ENCODE assay signal across 8 mouse cellular contexts in the genomic region with DNA sequence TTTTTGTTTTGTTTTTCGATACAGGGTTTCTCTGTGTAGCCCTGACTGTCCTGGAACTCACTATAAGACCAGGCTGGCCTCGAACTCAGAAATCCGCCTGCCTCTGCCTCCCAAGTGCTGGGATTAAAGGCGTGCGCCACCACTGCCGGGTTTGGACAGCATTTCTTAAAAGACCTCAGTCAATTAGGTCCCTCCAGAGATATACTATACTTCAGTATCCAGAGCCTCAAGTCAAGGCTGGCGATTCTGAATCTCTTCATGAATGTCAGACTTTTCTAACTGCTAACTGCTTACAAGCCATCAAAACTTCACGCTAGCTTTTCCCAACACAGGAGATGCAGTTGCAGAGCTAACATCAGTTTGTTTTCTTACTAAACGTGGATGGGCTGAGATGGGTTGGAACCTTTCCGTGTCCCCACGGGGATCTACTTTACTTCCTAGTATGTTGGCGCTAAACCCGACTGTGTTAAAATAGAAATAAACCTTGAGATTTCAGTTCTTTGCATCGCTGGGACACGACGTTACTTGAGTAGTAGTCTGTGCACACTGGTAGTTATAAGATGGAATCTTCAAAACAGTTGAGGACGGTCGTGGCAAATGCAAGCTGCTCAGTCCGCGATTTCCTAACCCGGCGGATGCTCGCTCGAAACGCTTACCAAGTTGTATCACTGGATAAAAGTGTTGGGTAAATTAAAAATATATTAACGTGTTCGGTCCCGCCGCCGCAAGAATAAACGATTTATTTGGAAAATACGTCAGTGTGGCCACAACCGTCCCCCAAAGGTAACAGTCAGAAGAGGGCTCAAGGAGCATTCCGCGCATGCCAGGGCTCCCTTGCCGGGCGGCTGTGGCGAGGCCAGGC. TPM values are rescaled to one million over a fixed set of nuclear protein-coding genes. Genes with fewer than 3 reads are reported as not detected.
DNase-seq lines count a peak whose midpoint lies in the region; ATAC-seq and TF ChIP-seq lines count a peak whose summit lies in the region.

No protein-coding gene starts in this region.

- DNase-seq in embryo, embryonic 10 days (ENCODE audit: low spot score): peak; percentile 80
- no peak for DNase-seq in embryo, embryonic 9.5 days (ENCODE audit: extremely low spot score)
- DNase-seq in stomach, postnatal 0 days (ENCODE audit: low spot score): no peak
- no peak for DNase-seq in cerebellum, adult 11-12 months
- no peak for DNase-seq in layer of hippocampus, adult 18-20 months (ENCODE audit: low spot score in 2 of 2)

- no peaks in the 10 kb centered on the region for H3K9me3 ChIP-seq in E14TG2a.4 (ENCODE audit: low read length)
- no peaks in the 10 kb centered on the region for H3K9me3 ChIP-seq in forebrain, embryonic 13.5 days (replicated peaks)
- H3K9me3 ChIP-seq in liver, embryonic 16.5 days (replicated peaks; ENCODE audit: control insufficient read depth, low read length): no peaks in the 10 kb centered on the region
- H3K9me3 ChIP-seq in stomach, postnatal 0 days (ENCODE audit: control insufficient read depth, low read length): no peaks in the 10 kb centered on the region

- peak overlapping the region; percentile 99 for H3K4me3 ChIP-seq in E14TG2a.4 (replicated peaks; ENCODE audit: low read length)
- H3K4me3 ChIP-seq in forebrain, embryonic 13.5 days: peak overlapping the region; percentile 62
- H3K4me3 ChIP-seq in liver, embryonic 16.5 days (ENCODE audit: low read depth, low read length): peak overlapping the region; percentile 100
- H3K4me3 ChIP-seq in stomach, postnatal 0 days (ENCODE audit: low read depth, low read length): peak overlapping the region; percentile 99

- H3K27ac ChIP-seq in forebrain, embryonic 13.5 days: peak overlapping the region; percentile 86
- H3K27ac ChIP-seq in liver, embryonic 16.5 days (ENCODE audit: low read length): peak overlapping the region; percentile 91
- H3K27ac ChIP-seq in stomach, postnatal 0 days (replicated peaks): peak overlapping the region; percentile 95

- peaks cover 30% of the 10 kb centered on the region for H3K36me3 ChIP-seq in E14TG2a.4 (ENCODE audit: insufficient read depth, low read length)
- peaks cover 30% of the 10 kb centered on the region for H3K36me3 ChIP-seq in forebrain, embryonic 13.5 days (ENCODE audit: poor library complexity, severe bottlenecking)
- peaks cover 22% of the 10 kb centered on the region for H3K36me3 ChIP-seq in liver, embryonic 16.5 days (ENCODE audit: control insufficient read depth, insufficient read depth)
- peaks cover 11% of the 10 kb centered on the region; the same call in 1 of the 2 replicates for H3K36me3 ChIP-seq in stomach, postnatal 0 days (ENCODE audit: control insufficient read depth, insufficient read depth, low read length)

- H3K27me3 ChIP-seq in E14TG2a.4 (ENCODE audit: insufficient read depth, low read length): peaks cover 20% of the 10 kb centered on the region
- H3K27me3 ChIP-seq in forebrain, embryonic 13.5 days: no peaks in the 10 kb centered on the region
- H3K27me3 ChIP-seq in liver, embryonic 16.5 days (ENCODE audit: control insufficient read depth, insufficient read depth, low read depth, low read length): no peaks in the 10 kb centered on the region
- H3K27me3 ChIP-seq in stomach, postnatal 0 days (ENCODE audit: control insufficient read depth, insufficient read depth, low read length): no peaks in the 10 kb centered on the region

- 23% methylated on average over 38 of the region's 38 CpGs for WGBS in forebrain, embryonic 13.5 days
- WGBS in liver, embryonic 16.5 days (ENCODE audit: insufficient replicate concordance): 14% methylated on average over 38 of the region's 38 CpGs
- 14% methylated on average over 38 of the region's 38 CpGs for WGBS in stomach, postnatal 0 days

- TF ChIP-seq EP300 in stomach, postnatal 0 days (optimal IDR thresholded peaks at IDR 0.05): no peak

- peak overlapping the region; percentile 96 for H3K9ac ChIP-seq in forebrain, embryonic 13.5 days
- peak overlapping the region; percentile 93 for H3K9ac ChIP-seq in liver, embryonic 16.5 days (ENCODE audit: low read depth, low read length)
- H3K9ac ChIP-seq in stomach, postnatal 0 days (ENCODE audit: low read length): peak overlapping the region; percentile 99

- H3K4me2 ChIP-seq in forebrain, embryonic 13.5 days: peak overlapping the region; percentile 84
- H3K4me2 ChIP-seq in liver, embryonic 16.5 days (ENCODE audit: low read depth, low read length): peak overlapping the region; percentile 88
- H3K4me2 ChIP-seq in stomach, postnatal 0 days (replicated peaks; ENCODE audit: low read depth): peak overlapping the region; percentile 86

- ATAC-seq in forebrain, embryonic 13.5 days: peak; percentile 88
- ATAC-seq in liver, embryonic 16.5 days (ENCODE audit: low read depth): peak; percentile 76
- ATAC-seq in stomach, postnatal 0 days (ENCODE audit: low FRiP score, low TSS enrichment): 0 out of 2 replicates have a peak, but pooled peaks have one; percentile 6

- TF ChIP-seq CTCF in E14TG2a.4 (conservative IDR thresholded peaks at IDR 0.05; ENCODE audit: low read length): no peak
- no peak for TF ChIP-seq CTCF in stomach, postnatal 0 days (IDR thresholded peaks at IDR 0.05; ENCODE audit: low read depth)

- H3K4me1 ChIP-seq in E14TG2a.4 (replicated peaks; ENCODE audit: low read depth, low read length): peaks cover 21% of the 10 kb centered on the region
- peaks cover 19% of the 10 kb centered on the region for H3K4me1 ChIP-seq in forebrain, embryonic 13.5 days
- peaks cover 14% of the 10 kb centered on the region for H3K4me1 ChIP-seq in liver, embryonic 16.5 days (ENCODE audit: control insufficient read depth, low read depth, low read length)
- H3K4me1 ChIP-seq in stomach, postnatal 0 days (replicated peaks; ENCODE audit: control insufficient read depth, insufficient read depth): no peaks in the 10 kb centered on the region

RNA-seq across cellular contexts. Expression of a gene that starts 0.7 kb away (rescaled TPM):
- 13.2 and 14.7 TPM in 2 replicates for polyA plus RNA-seq in forebrain, embryonic 13.5 days (2015; fragmentation: Nextera tagmentation; extraction: Ambion mirVana)
- 6.1 and 6.3 TPM in 2 replicates for polyA plus RNA-seq in liver, embryonic 16.5 days (2015; fragmentation: Nextera tagmentation; extraction: Ambion mirVana)
- polyA plus RNA-seq in stomach, postnatal 0 days (2015; fragmentation: Nextera tagmentation; extraction: Ambion mirVana): 9.5 and 10.1 TPM in 2 replicates
- total RNA-seq in layer of hippocampus, adult 18-20 months (2021): 1 to 10 TPM; 3.7 to 3.8 TPM

RNA-seq across cellular contexts. Expression of a gene that starts 0.8 kb away (rescaled TPM):
- 128 and 139 TPM in 2 replicates for polyA plus RNA-seq in forebrain, embryonic 13.5 days (2015; fragmentation: Nextera tagmentation; extraction: Ambion mirVana)
- polyA plus RNA-seq in liver, embryonic 16.5 days (2015; fragmentation: Nextera tagmentation; extraction: Ambion mirVana): 32.0 and 33.7 TPM in 2 replicates
- 22.5 and 24.5 TPM in 2 replicates for polyA plus RNA-seq in stomach, postnatal 0 days (2015; fragmentation: Nextera tagmentation; extraction: Ambion mirVana)
- 100 to 1,000 TPM; 137 to 140 TPM for total RNA-seq in layer of hippocampus, adult 18-20 months (2021)

RNA-seq across cellular contexts. Expression of a gene that starts 32.8 kb away (rescaled TPM):
- polyA plus RNA-seq in forebrain, embryonic 13.5 days (2015; fragmentation: Nextera tagmentation; extraction: Ambion mirVana): 0.57 and 0.58 TPM in 2 replicates
- polyA plus RNA-seq in liver, embryonic 16.5 days (2015; fragmentation: Nextera tagmentation; extraction: Ambion mirVana): 0.04 TPM in 2 replicates
- polyA plus RNA-seq in stomach, postnatal 0 days (2015; fragmentation: Nextera tagmentation; extraction: Ambion mirVana): 0.38 and 0.53 TPM in 2 replicates
- total RNA-seq in layer of hippocampus, adult 18-20 months (2021): 1 to 10 TPM; 5.2 to 5.7 TPM

RNA-seq across cellular contexts. Expression of a gene that starts 33.7 kb away (rescaled TPM):
- 298 and 341 TPM in 2 replicates for polyA plus RNA-seq in forebrain, embryonic 13.5 days (2015; fragmentation: Nextera tagmentation; extraction: Ambion mirVana)
- 94.9 and 112 TPM in 2 replicates for polyA plus RNA-seq in liver, embryonic 16.5 days (2015; fragmentation: Nextera tagmentation; extraction: Ambion mirVana)
- polyA plus RNA-seq in stomach, postnatal 0 days (2015; fragmentation: Nextera tagmentation; extraction: Ambion mirVana): 87.7 and 106 TPM in 2 replicates
- 100 to 1,000 TPM; 434 to 437 TPM for total RNA-seq in layer of hippocampus, adult 18-20 months (2021)

RNA-seq across cellular contexts. Expression of a gene that starts 42.3 kb away (rescaled TPM):
- polyA plus RNA-seq in forebrain, embryonic 13.5 days (2015; fragmentation: Nextera tagmentation; extraction: Ambion mirVana): 0.84 and 2.2 TPM in 2 replicates
- 80.6 and 93.1 TPM in 2 replicates for polyA plus RNA-seq in liver, embryonic 16.5 days (2015; fragmentation: Nextera tagmentation; extraction: Ambion mirVana)
- polyA plus RNA-seq in stomach, postnatal 0 days (2015; fragmentation: Nextera tagmentation; extraction: Ambion mirVana): 4.1 and 6.5 TPM in 2 replicates
- 1 to 10 TPM; 2.0 to 3.5 TPM for total RNA-seq in layer of hippocampus, adult 18-20 months (2021)

Comparison
In these comparisons a context has a peak if more than half of its experiments do, and no peak if none do; other contexts are left out.
1. ATAC-seq: peak in every context shown above with its lines; median percentile 88 in forebrain, embryonic 13.5 days; 76 in liver, embryonic 16.5 days; 6 in stomach, postnatal 0 days.